In genomic region chrX:131460631-131461030, GRCm38 (mm10) we compare ENCODE assay signal across 25 mouse cellular contexts.
"Had no signal": no experiment of that assay in that cellular context is flagged by ENCODE, and none has a peak within 500 bp of the region (broad histone marks: within the 10 kb centered on the region; RNA-seq: fewer than 3 reads in every experiment).

No protein-coding gene starts in this region.

- H3K9ac ChIP-seq: embryonic facial prominence, embryonic 12.5 days; embryonic facial prominence, embryonic 13.5 days; embryonic facial prominence, embryonic 15.5 days; forebrain, embryonic 12.5 days; forebrain, embryonic 13.5 days; forebrain, embryonic 15.5 days; forebrain, postnatal 0 days had no signal

- H3K9me3 ChIP-seq: embryonic facial prominence, embryonic 10.5 days; embryonic facial prominence, embryonic 12.5 days; embryonic facial prominence, embryonic 13.5 days; embryonic facial prominence, embryonic 15.5 days; forebrain, embryonic 10.5 days; forebrain, embryonic 12.5 days; forebrain, embryonic 13.5 days; forebrain, embryonic 15.5 days had no signal

- H3K36me3 ChIP-seq: embryonic facial prominence, embryonic 10.5 days; embryonic facial prominence, embryonic 12.5 days; embryonic facial prominence, embryonic 13.5 days; embryonic facial prominence, embryonic 15.5 days; forebrain, embryonic 10.5 days; forebrain, embryonic 12.5 days; forebrain, embryonic 15.5 days had no signal

- DNase-seq: cerebellum, adult 9-10 months; cerebellum, adult 9-11 months; cerebellum, postnatal 10 days; cerebellum, postnatal 14 days; cerebellum, postnatal 25 days; cerebellum, postnatal 36 days; embryo, embryonic 11 days; forebrain, postnatal 0 days; gastrocnemius, adult 2 months; gastrocnemius, postnatal 10 days; gastrocnemius, postnatal 14 days; gastrocnemius, postnatal 25 days; gastrocnemius, postnatal 36 days; heart, adult 11 months; heart, adult 18-20 months; heart, adult 2 months had no signal

- H3K4me3 ChIP-seq: embryonic facial prominence, embryonic 10.5 days; embryonic facial prominence, embryonic 12.5 days; embryonic facial prominence, embryonic 13.5 days; embryonic facial prominence, embryonic 15.5 days; erythroblast, embryonic 14.5 days; forebrain, embryonic 10.5 days; forebrain, embryonic 12.5 days; forebrain, embryonic 13.5 days; forebrain, embryonic 15.5 days; gastrocnemius, adult 2 months; heart, adult 2 months had no signal

- H3K27me3 ChIP-seq: embryonic facial prominence, embryonic 12.5 days; embryonic facial prominence, embryonic 15.5 days; forebrain, embryonic 12.5 days; forebrain, embryonic 13.5 days; forebrain, embryonic 15.5 days had no signal

- H3K27ac ChIP-seq: embryonic facial prominence, embryonic 10.5 days; embryonic facial prominence, embryonic 12.5 days; embryonic facial prominence, embryonic 13.5 days; embryonic facial prominence, embryonic 15.5 days; forebrain, embryonic 10.5 days; forebrain, embryonic 12.5 days; forebrain, embryonic 13.5 days; forebrain, embryonic 15.5 days; gastrocnemius, adult 2 months; heart, adult 2 months had no signal

- H3K4me1 ChIP-seq: embryonic facial prominence, embryonic 10.5 days; embryonic facial prominence, embryonic 12.5 days; embryonic facial prominence, embryonic 13.5 days; embryonic facial prominence, embryonic 15.5 days; forebrain, embryonic 10.5 days; forebrain, embryonic 12.5 days; forebrain, embryonic 13.5 days; forebrain, embryonic 15.5 days had no signal
